Mouse (Mus musculus) thymus, adult 2 months (tissue): ENCODE measurements around the gene Ago1.
A peak's percentile ranks its signal among the peaks of the same experiment; 100 is the strongest.

Source experiments
- CTCF ChIP-seq: fragments of 200-500 bp; IDR thresholded peaks from 2 replicates; pipeline ENCODE4 v1.5.1; 2012; ENCODE audit warnings: mild to moderate bottlenecking, control low read depth, low read length, moderate library complexity, borderline replicate concordance; ENCODE audit not compliant: control insufficient read depth, poor library complexity, insufficient read depth; ENCODE audit errors: extremely low read depth
- POLR2A ChIP-seq: fragments of 200-500 bp; IDR thresholded peaks from 2 replicates; pipeline ENCODE4 v1.6.1; 2012; ENCODE audit warnings: mild to moderate bottlenecking, low read length, control low read depth, moderate library complexity; ENCODE audit not compliant: control insufficient read depth, poor library complexity, insufficient read depth; ENCODE audit errors: extremely low read depth

GRCm38 (mm10) chr4:126468285-126468901, at the start of gene Ago1:
- TF ChIP-seq POLR2A (peak; percentile 70; the same call in 1 of the 2 replicates), CTCF (peak; percentile 99)
